In genomic region chr14:57329600-57329999, GRCm38 (mm10) we compare ENCODE assay signal across 20 mouse cellular contexts.
DNase-seq lines count a peak whose midpoint lies in the region; ATAC-seq lines count a peak whose summit lies in the region.
"Had no signal": no experiment of that assay in that cellular context is flagged by ENCODE, and none has a peak within 500 bp of the region (broad histone marks: within the 10 kb centered on the region; RNA-seq: fewer than 3 reads in every experiment).

No protein-coding gene starts in this region.

- no peak for ATAC-seq in CD4-positive, CD25-positive, alpha-beta regulatory T cell, adult 4 months
- no peak for ATAC-seq in granulocyte monocyte progenitor cell, adult 5-6 weeks (replicated peaks; ENCODE audit: poor library complexity, severe bottlenecking)
- ATAC-seq: forebrain, embryonic 13.5 days; intestine, embryonic 15.5 days; midbrain, embryonic 15.5 days had no signal

- peak; percentile 78 for DNase-seq in left cerebral cortex, postnatal 4 days
- no peak for DNase-seq in left cerebral cortex, postnatal 36 days (ENCODE audit: low spot score in 2 of 2)
- DNase-seq in cerebellum, adult 11 months: peak; percentile 37
- peak; percentile 53 for DNase-seq in cerebellum, adult 9-11 months
- no peak for DNase-seq in gastrocnemius, postnatal 4 days (ENCODE audit: low spot score in 2 of 2)
- DNase-seq: adrenal gland, postnatal 14 days; B cell, adult 2 months; gastrocnemius, adult 2 months; heart, adult 2 months; kidney, adult 8-10 months; kidney, postnatal 14 days; lung, postnatal 4 days; retina, postnatal 1 day; right cerebral cortex, postnatal 25 days; spleen, adult 18-20 months had no signal

- intact Hi-C loops in left cerebral cortex, postnatal 4 days (cut with DNase I): no loop called here
- intact Hi-C loops in left cerebral cortex, postnatal 36 days (cut with DNase I): no loop called here

Comparison
In these comparisons a context has a peak if more than half of its experiments do, and no peak if none do; other contexts are left out.
1. DNase-seq: peak in left cerebral cortex, postnatal 4 days (single experiment), cerebellum, adult 11 months (single experiment) and cerebellum, adult 9-11 months (single experiment); none in left cerebral cortex, postnatal 36 days (0 of 2) and gastrocnemius, postnatal 4 days (0 of 2).